Mouse (Mus musculus): ENCODE results near the gene Top3a.

The Top3a gene

GRCm38 (mm10) chr11:60774841-60775240 is 2.3 kb downstream of the Top3a start:
- DNase-seq (ENCODE audit: low read depth, low spot score): no peak

DNA sequence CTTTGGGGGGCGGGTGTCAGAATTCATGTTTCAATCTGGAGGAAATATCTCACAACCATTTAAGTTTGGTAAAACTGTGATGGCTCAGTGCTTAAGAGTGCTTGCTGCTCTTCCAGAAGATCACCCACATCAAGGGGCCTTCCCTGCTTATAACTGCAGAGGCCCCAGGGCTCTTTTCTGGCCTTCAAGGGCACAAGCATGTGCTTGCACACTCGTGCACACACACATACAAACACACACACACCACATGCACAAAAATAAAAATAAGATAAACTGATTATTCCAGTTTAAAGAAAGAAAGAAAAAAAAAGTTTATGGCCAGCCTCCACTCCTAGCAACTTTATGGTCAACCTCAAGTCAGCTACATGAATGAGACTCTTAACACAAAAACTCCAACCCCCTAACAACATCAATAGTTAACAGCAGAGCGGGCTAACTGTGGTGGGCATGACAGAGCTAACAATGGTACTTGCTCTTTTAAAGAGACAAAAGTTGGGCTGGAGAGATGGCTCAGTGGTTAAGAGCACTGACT is 2.9 kb downstream of the Top3a start:
- DNase-seq (ENCODE audit: low read depth, low spot score): no peak

GRCm38 (mm10) chr11:60772161-60772560 is 5.0 kb downstream of the Top3a start:
- DNase-seq (ENCODE audit: low read depth, low spot score): no peak

- no peak for DNase-seq (ENCODE audit: low read depth, low spot score)
These were observed 6.4 kb downstream of the Top3a start for GRCm38 (mm10) chr11:60770776-60771175.

DNA sequence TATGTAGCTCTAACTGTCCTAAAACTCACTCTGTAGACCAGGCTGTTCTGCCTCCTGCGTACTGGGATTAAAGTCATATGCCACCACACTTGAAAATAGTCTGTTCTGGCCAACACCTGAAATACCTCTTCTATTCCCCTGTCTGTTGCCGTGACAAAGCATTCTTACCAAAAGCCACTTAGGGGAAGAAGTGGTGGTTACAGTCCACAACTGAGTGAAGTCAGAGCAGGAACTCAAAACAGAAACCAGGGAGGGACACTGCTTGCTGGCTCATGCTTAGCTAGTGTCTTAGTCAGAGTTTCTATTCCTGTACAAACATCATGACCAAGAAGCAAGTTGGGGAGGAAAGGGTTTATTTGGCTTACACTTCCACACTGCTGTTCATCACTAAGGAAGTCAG is 7.8 kb downstream of the Top3a start:
- no peak for DNase-seq (ENCODE audit: low read depth, low spot score)

DNA sequence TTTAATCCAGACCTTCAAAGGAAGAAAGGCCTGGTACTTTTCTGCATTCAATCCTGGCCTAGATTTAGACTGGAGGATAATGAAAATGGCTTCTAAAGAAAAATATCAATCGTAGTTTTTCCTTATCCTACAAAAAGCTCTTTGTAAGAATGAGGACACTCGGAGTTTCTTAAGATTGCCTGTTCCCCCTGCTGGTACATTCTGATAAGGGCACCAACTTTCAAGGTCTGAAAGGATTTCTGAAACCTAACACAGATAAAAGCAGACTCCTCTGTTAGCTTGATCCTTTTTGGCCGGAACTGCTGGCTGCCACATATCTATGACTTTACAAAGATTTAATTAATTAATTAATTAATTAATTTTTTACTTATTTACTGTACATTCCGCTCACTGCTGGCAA is 10.2 kb downstream of the Top3a start:
- no peak for DNase-seq (ENCODE audit: low read depth, low spot score)

DNA sequence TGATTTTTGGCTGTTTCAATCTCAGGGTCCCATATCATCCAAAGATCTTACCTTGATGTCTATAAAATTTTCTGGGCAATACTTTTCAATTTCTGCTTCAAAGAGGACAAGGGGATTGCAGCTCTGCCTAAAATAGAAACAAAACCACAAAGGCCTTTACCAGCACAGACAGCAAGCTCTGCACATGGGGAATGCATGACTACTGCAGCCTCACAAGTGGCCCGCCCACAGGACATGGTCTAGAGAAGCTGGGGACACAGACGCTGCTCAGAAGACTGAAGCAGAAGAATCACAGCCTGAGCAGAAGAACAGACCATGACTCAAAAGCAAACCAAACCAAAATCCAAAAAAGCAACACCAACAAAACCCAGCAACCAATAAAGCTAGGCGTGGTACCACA is 15.5 kb downstream of the Top3a start:
- DNase-seq (ENCODE audit: low read depth, low spot score): no peak

DNA sequence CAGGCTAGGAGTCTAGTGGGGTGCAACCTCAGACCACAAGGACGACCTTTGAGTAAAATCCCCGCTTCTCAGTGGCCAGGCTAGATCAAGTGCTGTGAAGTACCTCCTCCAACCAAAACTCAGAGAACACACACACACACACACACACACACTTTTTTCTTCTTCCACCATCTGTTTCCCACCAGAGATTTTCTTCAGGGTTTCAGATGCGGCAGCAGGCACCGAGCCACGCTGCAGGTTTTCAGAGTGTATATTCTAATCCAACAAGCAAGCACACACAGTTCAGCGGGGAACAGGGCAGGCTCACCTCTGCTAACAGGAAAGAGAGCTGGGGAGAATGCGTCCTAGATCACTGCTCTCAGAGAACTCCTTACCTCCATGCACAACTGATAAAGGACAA is 21.6 kb downstream of the Top3a start:
- no peak for DNase-seq (ENCODE audit: low read depth, low spot score)

GRCm38 (mm10) chr11:60740321-60740720 is 36.8 kb downstream of the Top3a start:
- peak; percentile 84 for DNase-seq (ENCODE audit: low read depth, low spot score)

DNA sequence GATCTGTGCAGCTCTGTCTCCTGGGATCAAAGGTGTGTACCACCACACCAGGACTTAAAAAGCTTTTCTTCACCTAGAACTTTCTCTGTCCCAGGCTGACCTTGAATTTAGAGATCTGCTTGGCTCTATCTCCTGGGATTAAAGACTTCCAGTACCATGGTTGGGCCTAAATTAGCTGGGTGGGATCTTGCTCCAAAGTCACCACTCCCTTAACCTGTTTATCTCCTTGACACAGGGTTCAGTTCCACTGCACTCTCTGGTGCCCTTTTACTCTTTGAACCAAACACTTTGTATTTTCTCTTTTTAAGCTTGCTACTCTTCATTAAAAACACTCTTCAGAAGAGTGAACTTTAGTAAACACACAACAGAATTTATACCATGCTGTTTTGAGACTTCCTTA is 39.7 kb downstream of the Top3a start:
- DNase-seq (ENCODE audit: low read depth, low spot score): no peak

DNA sequence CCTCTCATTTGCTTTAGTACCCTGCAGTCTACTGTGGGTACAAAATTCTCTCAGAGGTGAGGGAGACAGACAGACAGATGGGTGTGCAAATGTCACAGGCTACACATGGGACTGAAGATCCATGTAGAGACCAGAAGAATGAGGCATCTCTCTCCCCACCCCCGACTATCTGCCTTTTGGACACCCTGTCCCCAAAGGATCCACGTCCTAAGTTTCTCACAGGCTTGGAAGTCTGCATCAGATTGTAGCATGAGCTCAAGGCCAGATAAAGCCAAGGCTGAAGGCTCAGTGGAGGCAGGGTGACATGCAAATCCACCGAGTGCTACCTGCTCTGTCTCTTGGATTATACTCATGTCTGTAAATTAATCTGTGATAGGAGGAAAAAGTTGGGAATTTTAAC is 40.7 kb downstream of the Top3a start:
- DNase-seq (ENCODE audit: low read depth, low spot score): no peak

DNA sequence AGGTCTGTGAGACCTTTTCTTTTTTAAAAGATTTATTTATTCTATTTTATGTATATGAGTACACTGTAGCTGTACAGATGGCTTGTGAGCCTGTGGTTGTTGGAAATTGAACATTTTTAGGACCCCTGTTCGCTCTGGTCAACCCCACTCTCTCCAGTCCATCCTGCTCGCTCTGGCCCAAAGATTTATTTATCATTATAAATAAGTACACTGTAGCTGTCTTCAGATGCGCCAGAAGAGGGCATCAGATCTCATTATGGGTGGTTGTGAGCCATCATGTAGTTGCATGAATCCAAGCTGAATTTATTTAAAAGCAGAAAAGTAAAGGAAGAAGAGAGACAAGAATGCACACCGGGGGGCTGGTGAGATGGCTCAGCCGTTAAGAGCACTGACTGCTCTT is 42.0 kb downstream of the Top3a start:
- DNase-seq (ENCODE audit: low read depth, low spot score): no peak

DNA sequence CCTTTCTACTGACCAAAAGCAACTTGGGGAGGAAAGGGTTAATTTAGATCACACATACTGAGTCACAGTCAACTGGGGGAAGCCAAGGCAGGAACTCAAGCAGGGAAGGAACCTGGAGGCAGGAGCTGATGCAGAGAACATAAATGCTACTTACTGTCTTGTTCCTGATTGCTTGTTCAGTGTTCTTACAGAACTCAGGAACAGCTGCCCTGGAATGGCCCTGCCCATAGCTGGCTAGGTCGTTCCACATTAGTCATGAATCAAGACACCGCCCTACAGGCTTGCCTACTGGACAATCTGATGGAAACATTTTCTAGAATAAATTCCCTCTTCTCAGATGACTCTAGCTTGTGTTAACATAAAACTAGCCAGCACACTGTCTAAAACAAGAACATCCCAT is 43.0 kb downstream of the Top3a start:
- no peak for DNase-seq (ENCODE audit: low read depth, low spot score)

GRCm38 (mm10) chr11:60731251-60731650 is 45.9 kb downstream of the Top3a start:
- no peak for DNase-seq (ENCODE audit: low read depth, low spot score)

GRCm38 (mm10) chr11:60730169-60730568 is 47.0 kb downstream of the Top3a start:
- no peak for DNase-seq (ENCODE audit: low read depth, low spot score)

- DNase-seq (ENCODE audit: low read depth, low spot score): no peak
These were observed 47.9 kb downstream of the Top3a start for GRCm38 (mm10) chr11:60729217-60729641.

DNA sequence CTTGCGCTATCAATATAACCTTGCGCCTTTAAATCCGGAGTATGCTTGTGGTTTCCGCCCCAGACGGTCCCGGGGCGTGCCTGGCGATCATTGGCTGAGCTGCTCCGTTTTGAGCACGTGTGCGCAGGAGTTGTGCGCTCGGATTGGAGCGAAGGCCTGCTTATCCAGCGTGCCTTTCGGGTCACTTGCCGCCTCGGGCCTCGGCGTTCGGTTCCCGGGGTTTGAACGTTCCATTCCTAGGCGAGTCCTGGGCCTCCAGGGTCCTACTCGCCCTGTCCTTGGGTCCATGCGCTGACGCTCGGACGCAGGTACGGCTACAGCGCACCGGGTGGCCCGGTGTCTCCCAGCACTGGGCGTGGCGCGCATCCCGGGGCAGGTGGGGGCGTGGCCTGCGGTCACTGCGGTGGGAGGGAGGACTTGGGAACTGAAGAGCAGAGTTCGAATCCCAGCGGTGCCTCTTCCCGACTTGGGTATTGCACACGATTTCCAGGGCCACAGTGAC is 48.9 kb downstream of the Top3a start, which contains the start of gene Mief2:
Mief2 (plus strand) TSS at position 139 of the 502 bp plus-strand sequence.
- DNase-seq (ENCODE audit: low read depth, low spot score): peak; percentile 96

DNA sequence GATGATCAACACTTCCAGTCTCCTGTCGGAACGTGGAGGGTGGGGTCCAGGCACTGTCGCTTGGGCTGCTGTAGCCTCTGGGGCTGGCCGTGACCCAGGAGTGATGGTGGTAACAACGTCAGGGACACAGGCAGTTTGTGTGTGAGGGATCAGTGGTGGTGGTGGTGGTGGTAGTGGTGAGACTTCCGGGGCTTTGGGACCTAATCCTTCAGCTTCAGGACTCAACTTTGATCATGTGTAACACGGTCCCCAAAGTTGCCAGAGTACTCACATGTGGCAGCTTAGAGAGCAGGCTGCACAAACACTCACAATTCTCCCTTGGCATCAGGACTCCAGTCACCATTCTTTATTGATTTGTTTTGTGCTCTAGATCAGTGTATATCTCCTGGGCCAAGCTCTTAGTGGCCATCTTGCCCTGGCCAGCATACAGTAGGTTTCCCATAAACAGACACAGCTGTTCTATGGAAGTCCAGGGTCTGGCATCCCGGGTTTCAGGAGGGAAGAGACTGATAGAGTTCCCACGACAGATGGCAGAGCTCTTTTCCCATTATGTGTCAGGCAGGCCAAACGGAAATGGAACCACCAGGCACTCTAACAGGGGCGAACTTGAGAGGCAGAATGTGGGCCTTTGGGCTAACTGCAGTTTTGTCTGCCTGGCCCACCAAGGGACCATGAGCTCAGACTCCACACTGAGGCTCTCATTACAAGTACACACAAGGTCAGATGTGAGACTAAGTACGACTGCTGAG is 49.6 kb downstream of the Top3a start:
- no peak for DNase-seq (ENCODE audit: low read depth, low spot score)

DNA sequence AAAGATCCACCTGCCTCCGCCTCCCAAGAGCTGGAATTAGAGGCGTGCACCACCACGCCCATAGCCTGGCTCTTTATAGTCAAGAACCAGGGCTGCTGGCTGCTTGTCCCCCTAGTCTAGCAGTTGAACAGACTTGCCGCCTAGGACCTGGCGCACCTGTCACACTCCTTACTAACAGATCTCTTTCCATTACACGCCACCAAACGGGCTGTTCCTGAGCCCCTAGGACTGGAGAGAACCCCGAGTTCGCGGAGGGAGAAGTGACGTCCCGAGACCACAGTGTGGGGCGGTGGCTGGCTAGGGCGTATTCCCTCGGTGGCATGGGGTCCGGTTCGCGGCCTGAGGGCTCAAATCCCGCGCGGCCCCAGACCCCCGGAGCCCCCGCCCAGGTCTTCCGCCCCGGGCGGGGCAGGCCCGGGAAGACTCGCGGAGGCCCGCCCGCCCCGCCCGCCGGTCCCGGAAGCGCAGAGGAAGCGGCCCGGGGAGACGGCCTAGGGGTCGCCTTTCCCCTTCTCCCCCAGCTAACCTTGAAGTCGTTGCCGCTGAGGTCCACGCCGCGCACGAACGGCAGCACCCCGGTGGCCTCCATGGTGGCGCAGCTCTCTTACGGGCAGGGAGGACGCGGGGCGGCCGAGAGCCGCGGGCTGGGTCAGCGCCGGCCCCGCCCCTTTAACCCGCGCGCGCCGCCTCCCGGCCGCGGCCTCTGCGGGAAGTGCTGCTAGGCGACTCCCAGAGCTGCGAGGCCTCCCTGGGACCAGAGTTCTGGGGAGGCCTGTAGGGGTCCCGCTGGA is 50.4 kb downstream of the Top3a start, which contains the start of gene Flii:
Flii (minus strand) TSS at position 663 of the 791 bp plus-strand sequence.
- peak; percentile 61 for DNase-seq (ENCODE audit: low read depth, low spot score)

- no peak for DNase-seq (ENCODE audit: low read depth, low spot score)
These were observed 57.9 kb downstream of the Top3a start for GRCm38 (mm10) chr11:60719263-60719662.

DNA sequence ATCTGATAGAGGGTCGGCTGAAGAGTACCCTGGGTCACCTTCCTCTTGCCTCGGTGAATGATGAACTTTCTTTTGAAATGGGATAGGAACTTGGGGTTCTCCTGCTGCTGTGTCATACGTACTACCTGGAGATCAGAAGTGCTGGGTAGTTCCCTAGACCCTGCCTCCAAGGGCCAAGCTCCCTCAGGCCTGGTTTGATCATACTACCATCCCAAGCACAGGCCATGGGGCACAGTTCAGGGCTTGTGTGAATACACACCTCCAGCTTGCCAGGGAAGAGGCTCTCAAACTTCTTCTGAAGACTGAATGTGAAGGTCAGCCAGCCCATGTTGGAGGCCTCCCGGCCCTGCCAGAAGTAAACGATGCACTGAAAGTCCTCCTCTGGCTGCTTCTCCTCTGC is 61.3 kb downstream of the Top3a start:
- DNase-seq (ENCODE audit: low read depth, low spot score): no peak

GRCm38 (mm10) chr11:60712639-60713255 is 64.4 kb downstream of the Top3a start:
- DNase-seq (ENCODE audit: low read depth, low spot score): no peak

All from ES-CJ7 (cell line).